Mouse (Mus musculus) left cerebral cortex, adult 2 months (tissue): Measurements from ENCODE around the gene Nrl. TPM values are rescaled to one million over a fixed set of nuclear protein-coding genes. Genes with fewer than 3 reads are reported as not detected.

Experiments used
- DNase-seq, 2 experiments: peaks; one replicate each; pipeline ENCODE4 v3.0.0; 2021 to 2022; ENCODE audit warnings: low spot score in 2 of 2, mixed read lengths in 1 of 2; ENCODE audit errors: extremely low spot score in 1 of 2
- H3K27ac ChIP-seq: fragments of 200-600 bp; 2 replicates; pipeline ENCODE4 v1.8.1; 2022
- H3K4me3 ChIP-seq: fragments of 200-600 bp; 2 replicates; pipeline ENCODE4 v1.8.1; 2022
- CTCF ChIP-seq: fragments of 200-600 bp; IDR thresholded peaks from 2 replicates; pipeline ENCODE4 v1.8.1; 2022; ENCODE audit warnings: antibody characterized with exemption, mild to moderate bottlenecking, moderate library complexity
- intact Hi-C: fragments of 180-260 bp; cut with DNase I; formaldehyde crosslinking; loops from one replicate; pipeline ENCODE4 v1.15.1; 2025
- long read RNA-seq, 2 experiments: library from polyadenylated mRNA; stranded (forward); transcript quantifications; one replicate each; pipeline ENCODE4 v2.0.0; 2021; ENCODE audit warnings: borderline mapping rate in 2 of 2
- total RNA-seq, 2 experiments: library from RNA; stranded (reverse); gene quantifications; 2 replicates each; pipeline ENCODE4 v1.2.3; 2021

Gene Nrl
- total RNA-seq: under 1 TPM; 0.29 to 0.84 TPM
- long read RNA-seq, experiment 1: 0 reads
- long read RNA-seq, experiment 2, full-length matches to known transcripts: 1 of 1 reads
- long read RNA-seq, experiment 2, partial matches to known transcripts: 0 of 1 reads
- long read RNA-seq, experiment 2, other reads (novel, unspliced or antisense): 0 of 1 reads

DNA sequence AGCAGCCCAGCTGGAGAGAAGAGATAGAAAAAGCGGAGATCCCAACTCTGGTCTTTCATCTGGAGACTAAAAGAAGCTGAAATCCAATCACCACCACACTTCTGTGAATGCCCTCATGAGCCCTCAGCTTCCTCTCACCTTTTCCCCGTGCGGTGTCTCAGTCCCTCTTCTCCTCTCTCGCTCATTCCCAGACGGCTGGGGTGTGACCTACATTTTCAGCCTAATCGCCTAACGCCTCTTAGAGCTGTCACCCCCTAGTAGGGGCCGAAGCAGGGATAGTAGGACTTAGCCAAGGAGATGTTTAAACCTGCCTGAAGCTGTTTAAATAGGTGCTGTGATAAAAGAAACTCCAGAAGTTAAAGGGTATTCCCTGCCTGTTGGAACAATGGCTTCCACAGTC is at the start of gene Nrl:
Gene Nrl, minus strand, starts transcription at position 197 of the 400 bp plus-strand sequence.
- intact Hi-C loops: no loop called here
- DNase-seq: no peak
- Histone ChIP-seq H3K4me3 (no peak within 1 kb of the TSS), H3K27ac (no peak within 1 kb of the TSS)
- TF ChIP-seq CTCF: no peak

DNA sequence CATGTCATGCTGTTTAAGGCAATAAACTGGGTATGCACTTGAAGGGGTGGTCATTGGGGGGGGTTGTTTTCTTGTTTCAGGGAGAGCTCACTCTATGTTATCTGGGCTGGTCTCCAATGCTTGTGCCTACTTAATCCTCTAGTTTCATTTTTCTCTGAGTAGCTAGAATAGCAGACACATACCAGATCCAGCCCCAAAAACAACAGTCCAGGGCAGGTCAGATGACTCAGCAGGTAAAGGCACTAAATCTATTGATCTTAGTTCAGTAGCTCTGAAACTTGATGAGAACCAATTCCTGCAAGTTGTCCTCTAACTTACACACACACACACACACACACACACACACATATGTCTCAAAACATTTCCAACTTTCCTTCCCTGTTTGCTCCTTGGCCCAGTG is 47.0 kb upstream of the Nrl start:
- Histone ChIP-seq H3K4me3 (no peak overlapping the region), H3K27ac (no peak overlapping the region)
- TF ChIP-seq CTCF: no peak
- intact Hi-C loops: no loop called here
- no peak for DNase-seq

DNA sequence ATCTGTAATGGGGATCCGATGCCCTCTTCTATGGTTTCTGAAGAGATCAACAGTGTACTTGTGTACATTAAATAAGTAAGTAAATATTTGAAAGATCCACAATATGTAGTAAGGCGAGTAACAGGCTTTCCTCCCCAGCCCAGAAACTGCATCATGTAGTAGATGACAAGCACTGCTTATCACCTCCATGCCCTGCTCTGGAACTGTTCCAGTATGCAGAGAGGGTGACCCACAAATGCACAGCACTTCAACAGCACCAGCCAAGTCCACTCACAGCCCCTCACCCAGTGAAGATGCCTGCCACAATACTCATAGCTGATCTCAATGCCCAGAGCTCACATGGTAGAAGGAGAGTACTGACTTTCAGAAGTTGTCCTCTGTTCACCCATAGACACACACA is 45.8 kb upstream of the Nrl start:
- no peak for TF ChIP-seq CTCF
- Histone ChIP-seq H3K4me3 (no peak overlapping the region), H3K27ac (no peak overlapping the region)
- intact Hi-C loops: no loop called here
- no peak for DNase-seq

DNA sequence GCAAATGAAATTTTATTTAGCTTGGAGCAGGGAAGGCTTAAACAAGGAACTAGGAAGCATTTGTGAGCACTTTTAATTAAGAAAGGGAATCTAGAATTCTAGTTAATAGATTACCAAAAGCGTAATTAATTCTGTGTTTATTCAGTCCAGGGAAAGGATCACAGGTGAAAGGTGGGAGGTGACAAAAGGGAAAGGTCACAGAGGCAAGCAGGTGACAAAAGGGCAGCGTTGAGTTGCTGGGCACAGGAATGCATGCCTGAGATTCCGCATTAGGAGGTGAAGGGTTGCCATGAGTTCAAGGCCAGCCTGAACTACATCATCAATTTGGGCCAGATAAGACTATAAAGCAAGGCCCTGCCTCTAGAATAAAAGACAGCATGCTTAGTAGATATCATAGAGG is 42.7 kb upstream of the Nrl start:
- H3K27ac ChIP-seq: no peak overlapping the region
- DNase-seq: no peak
- no peak for TF ChIP-seq CTCF

DNA sequence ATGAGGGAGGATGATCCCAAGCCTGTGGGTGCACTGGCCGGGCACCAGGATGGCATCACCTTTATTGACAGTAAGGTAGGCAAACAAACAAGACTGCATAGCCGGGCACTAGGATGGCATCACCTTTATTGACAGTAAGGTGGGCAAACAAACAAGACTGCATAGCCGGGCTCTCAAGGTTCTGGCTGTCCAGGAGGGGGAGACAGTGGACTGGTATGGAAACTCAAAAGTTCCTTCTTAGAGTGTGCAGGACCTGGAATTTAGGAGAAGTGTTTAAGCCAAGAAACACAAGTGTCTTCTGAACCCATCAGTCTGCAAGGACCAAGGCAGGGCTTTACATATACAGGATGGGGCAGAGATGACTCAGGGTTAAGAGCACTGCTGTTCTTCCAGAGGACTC is 41.0 kb upstream of the Nrl start:
- TF ChIP-seq CTCF: no peak; the same call in none of the 2 replicates
- intact Hi-C loops: no loop called here
- no peak overlapping the region for H3K27ac ChIP-seq
- no peak for DNase-seq
- no peak overlapping the region for H3K4me3 ChIP-seq

More for the DNA sequence above, 42.7 kb upstream of the Nrl start:
- intact Hi-C loops: no loop called here
- no peak overlapping the region for H3K4me3 ChIP-seq

DNA sequence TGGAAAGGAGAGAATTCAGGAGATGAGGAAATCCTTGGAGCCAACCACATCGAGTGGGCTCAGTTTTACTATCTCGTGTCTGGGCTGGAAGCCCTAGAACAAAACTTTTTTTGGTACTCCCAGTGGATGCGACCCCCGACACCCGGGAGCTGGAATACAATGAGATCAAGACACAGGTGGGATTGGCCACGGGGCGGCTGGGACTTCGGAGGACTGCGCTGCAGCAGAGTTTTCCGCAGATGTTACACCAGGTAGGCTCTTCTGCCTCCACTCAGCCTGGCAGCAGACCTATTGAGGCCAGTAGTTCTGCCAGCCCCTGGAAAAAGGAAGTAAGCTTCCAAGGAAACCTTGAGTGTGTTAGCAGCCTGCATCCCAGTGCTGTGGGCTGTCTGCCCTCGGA is 38.5 kb upstream of the Nrl start:
- no peak overlapping the region for H3K27ac ChIP-seq
- TF ChIP-seq CTCF: no peak
- DNase-seq: no peak
- intact Hi-C loops: no loop called here
- H3K4me3 ChIP-seq: no peak overlapping the region

DNA sequence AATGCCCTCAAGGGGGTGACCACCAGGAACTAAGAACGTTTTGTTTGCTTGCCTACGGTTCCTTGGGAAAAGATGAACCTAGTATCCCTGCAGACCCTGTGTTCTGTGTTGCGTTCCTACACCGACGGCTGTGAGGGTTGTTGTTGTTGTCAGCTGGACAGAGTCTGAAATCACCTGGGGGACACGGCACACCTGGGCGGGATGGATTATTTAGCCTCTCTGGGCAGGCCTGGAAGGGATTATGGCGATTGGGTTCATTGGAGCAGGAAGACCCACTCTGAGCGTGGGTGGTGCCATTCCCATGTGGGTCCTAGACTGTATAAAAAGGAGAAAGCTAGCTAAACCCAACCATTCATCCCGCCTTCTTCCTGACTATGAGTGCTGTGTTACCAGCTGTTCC is 37.1 kb upstream of the Nrl start:
- Histone ChIP-seq H3K4me3 (no peak overlapping the region), H3K27ac (no peak overlapping the region)
- DNase-seq: no peak
- TF ChIP-seq CTCF: no peak
- intact Hi-C loops: no loop called here

DNA sequence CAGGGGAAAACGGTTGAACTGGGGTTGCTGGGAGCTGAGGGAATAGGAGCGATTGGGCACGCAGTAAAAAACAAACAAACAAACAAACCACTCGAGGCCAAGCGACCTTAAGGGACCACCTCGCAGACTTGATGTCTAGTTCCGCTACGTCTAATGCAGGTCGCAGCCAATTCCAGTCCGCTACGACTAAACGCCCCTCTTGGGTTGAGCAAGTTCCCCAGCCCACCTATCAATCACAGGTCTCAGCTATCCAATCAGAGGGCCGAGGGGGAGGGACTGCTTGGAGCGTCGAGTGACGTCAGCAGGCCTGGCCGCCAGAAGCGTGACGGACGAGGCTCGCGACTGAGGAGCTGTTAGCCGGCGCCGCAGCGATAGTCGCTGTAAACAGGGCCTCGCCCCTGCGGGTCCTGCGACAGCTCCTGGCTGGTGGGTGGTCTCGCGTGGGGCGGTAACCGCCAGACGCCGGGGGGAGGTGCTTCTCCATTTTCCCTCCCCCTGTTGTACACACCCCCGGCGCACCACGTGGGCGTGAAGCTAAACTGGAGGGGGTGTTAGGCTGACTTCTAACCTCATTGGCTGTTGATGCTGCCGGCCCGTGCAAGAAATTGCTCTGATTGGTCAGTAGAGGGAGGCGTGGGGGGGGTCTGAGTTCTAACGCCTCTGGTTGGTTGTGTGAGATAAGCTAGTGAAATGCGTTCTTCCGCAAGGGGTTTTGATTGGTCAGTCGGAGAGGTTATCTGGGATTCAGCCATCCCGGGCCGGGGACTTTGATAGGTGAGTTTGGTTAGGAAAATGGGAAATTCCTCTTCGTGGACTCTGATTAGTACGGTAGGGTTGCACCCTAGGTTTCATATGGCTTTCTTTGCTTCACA is 35.7 kb upstream of the Nrl start, which contains the start of gene A730061H03Rik:
Gene A730061H03Rik, minus strand, starts transcription at position 205 of the 872 bp plus-strand sequence.
- peak; percentile 9 for TF ChIP-seq CTCF
- peak; percentile 97 for DNase-seq
- Histone ChIP-seq H3K27ac (peak within 1 kb of the TSS; percentile 97), H3K4me3 (peak within 1 kb of the TSS; percentile 59)
- intact Hi-C loops: loop anchor here (1.0 kb wide), 1 partner anchor 31 kb away; the partner anchor contains the start of genes Psme2 and Rnf31

DNA sequence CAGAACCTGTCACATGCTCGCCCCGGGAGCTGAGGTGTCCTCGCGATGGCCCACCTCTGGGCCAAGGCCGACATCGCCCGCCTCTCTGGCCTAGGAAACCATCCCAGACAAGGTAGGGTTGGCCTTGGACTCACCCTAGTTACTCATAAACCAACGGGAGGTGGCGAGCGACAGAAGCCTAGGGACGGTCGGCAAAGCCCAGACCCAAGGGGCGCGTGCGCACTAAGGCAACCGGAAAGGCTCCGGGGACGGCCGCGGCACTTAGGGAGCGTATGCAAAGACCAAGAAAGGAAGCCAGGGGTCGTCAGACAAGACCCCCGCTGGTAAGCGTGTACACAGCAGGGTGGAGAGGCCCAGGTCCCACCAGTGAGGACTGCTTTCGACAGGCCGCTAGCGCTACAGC is 35.0 kb upstream of the Nrl start, which contains the start of gene Dcaf11:
Gene Dcaf11, plus strand, starts transcription at position 208 of the 403 bp plus-strand sequence.
- peak; percentile 83 to 86 for DNase-seq
- peak within 1 kb of the TSS; percentile 97 for H3K27ac ChIP-seq
- H3K4me3 ChIP-seq: peak within 1 kb of the TSS; percentile 59
- no peak; the same call in 1 of the 2 replicates for TF ChIP-seq CTCF
- intact Hi-C loops: loop anchor here (1.0 kb wide), 1 partner anchor 32 kb away; the partner anchor contains the start of genes Psme2 and Rnf31

DNA sequence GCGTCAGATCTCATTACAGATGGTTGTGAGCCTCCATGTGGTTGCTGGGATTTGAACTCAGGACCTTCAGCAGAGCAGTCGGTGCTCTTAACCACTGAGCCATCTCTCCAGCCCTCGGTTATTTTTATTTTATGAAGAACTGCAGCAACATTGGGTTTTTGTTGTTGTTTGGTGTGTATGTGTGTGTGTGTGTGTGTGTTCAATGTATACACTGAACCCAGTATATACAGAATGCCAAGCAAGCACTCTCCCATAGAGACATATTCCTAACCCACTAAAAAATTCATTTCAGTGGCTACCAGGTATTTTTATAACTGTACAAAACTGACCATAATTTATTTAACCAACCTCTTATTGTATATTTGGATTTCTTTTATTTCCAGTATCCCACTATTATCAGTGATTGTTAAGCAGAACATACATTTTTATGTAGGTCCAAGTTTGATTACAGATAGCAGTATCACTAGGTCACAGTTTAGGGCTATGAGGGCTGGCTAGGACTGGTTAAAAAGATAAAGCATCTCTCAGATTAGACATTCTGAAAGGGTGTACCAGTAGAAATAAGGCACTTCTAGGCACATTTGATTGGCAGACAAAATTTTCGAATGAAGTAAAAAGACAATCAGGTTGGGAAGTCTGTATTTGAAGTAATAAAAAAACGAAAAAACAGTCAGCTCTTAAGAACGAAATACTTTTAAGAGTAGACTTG is 34.1 kb upstream of the Nrl start:
- no peak; the same call in 1 of the 2 replicates for TF ChIP-seq CTCF
- Histone ChIP-seq H3K27ac (peak overlapping the region; percentile 97), H3K4me3 (peak overlapping the region; percentile 59)
- intact Hi-C loops: no loop called here
- DNase-seq: no peak

DNA sequence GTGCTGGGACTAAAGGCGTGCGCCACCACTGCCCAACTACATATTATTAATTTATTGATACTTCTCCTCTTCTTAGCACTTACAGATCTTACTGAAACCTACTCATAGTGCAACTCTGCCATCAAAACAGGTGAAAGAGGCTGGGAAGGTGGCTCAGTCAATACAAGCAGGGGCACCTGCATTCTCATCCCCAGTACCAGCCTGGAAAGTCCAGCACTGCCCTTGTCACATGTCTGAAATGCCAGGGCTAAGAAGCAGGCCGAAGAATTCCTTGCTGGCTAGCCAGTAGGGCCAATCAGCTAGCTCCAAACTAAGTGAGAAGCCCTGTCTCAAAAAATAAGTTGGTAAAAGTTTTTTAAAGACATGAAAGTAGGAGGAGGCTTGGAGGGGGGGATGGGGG is 32.8 kb upstream of the Nrl start:
- intact Hi-C loops: loop anchor here (1.0 to 2.0 kb wide), 2 partner anchors 17 to 60 kb away; partner anchors contain the start of gene Pck2
- H3K4me3 ChIP-seq: no peak overlapping the region
- DNase-seq: no peak
- no peak overlapping the region for H3K27ac ChIP-seq
- TF ChIP-seq CTCF: no peak
